In genomic region chrX:77410812-77411211, GRCm38 (mm10) we compare ENCODE assay signal across 13 mouse cellular contexts.
"Had no signal": no experiment of that assay in that cellular context is flagged by ENCODE, and none has a peak within 500 bp of the region (broad histone marks: within the 10 kb centered on the region; RNA-seq: fewer than 3 reads in every experiment).

No protein-coding gene starts in this region.

- H3K4me1 ChIP-seq: limb, embryonic 13.5 days; lung, embryonic 15.5 days; midbrain, embryonic 12.5 days; neural tube, embryonic 13.5 days had no signal

- H3K27me3 ChIP-seq: limb, embryonic 13.5 days; liver, embryonic 12.5 days; lung, embryonic 15.5 days; midbrain, embryonic 12.5 days; neural tube, embryonic 13.5 days had no signal

- H3K27ac ChIP-seq: kidney, postnatal 0 days; layer of hippocampus, adult 2 months; limb, embryonic 13.5 days; liver, embryonic 12.5 days; lung, embryonic 15.5 days; midbrain, embryonic 12.5 days; neural tube, embryonic 13.5 days had no signal

- H3K36me3 ChIP-seq: limb, embryonic 13.5 days; liver, embryonic 12.5 days; lung, embryonic 15.5 days; midbrain, embryonic 12.5 days; neural tube, embryonic 13.5 days had no signal

- ATAC-seq: liver, embryonic 12.5 days; midbrain, embryonic 16.5 days had no signal

- H3K4me3 ChIP-seq: layer of hippocampus, adult 2 months; limb, embryonic 13.5 days; liver, embryonic 12.5 days; lung, embryonic 15.5 days; midbrain, embryonic 12.5 days; neural tube, embryonic 13.5 days had no signal

- DNase-seq: kidney, adult 18-20 months; kidney, postnatal 36 days; left cerebral cortex, postnatal 4 days; retina, postnatal 1 day; thymus, postnatal 4 days had no signal

- H3K4me2 ChIP-seq: limb, embryonic 13.5 days; liver, embryonic 12.5 days; lung, embryonic 15.5 days; midbrain, embryonic 12.5 days; neural tube, embryonic 13.5 days had no signal

- H3K9ac ChIP-seq: limb, embryonic 13.5 days; liver, embryonic 12.5 days; lung, embryonic 15.5 days; midbrain, embryonic 12.5 days; neural tube, embryonic 13.5 days had no signal

- H3K9me3 ChIP-seq: limb, embryonic 13.5 days; liver, embryonic 12.5 days; lung, embryonic 15.5 days; midbrain, embryonic 12.5 days; neural tube, embryonic 13.5 days had no signal
